Mouse (Mus musculus): ENCODE results near the gene Myo1d.

The Myo1d gene

GRCm38 (mm10) chr11:80614949-80615725 lies 164.7 kb downstream of the Myo1d start:
- DNase-seq (ENCODE audit: low spot score in 2 of 2): peak; percentile 62 to 78

GRCm38 (mm10) chr11:80614418-80614817 lies 165.4 kb downstream of the Myo1d start:
- peak; percentile 43 to 77 for DNase-seq (ENCODE audit: low spot score in 2 of 2)

DNA sequence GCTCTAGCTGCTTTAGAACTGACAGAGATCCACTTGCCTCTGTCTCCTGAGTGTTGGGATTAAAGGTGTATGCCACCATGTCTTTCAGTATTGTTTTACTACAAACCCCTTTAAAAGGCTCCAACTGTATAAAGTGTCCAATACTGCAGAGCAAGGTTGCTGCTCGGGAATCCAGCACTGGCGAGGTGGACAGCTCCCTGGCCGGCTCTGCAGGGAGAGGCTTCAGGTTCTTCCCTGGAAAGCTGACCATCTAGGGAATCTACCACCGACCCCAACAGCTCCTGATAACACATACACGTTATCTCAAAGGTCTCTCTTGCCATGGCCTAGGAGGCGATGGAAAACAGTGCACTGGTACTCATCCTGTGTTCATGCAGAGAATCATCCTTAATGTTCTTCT lies 166.3 kb downstream of the Myo1d start:
- no peak for DNase-seq (ENCODE audit: low spot score in 2 of 2)

- DNase-seq (ENCODE audit: low spot score in 2 of 2): peak; percentile 86 to 94
These were observed 177.0 kb downstream of the Myo1d start for GRCm38 (mm10) chr11:80602707-80603441.

DNA sequence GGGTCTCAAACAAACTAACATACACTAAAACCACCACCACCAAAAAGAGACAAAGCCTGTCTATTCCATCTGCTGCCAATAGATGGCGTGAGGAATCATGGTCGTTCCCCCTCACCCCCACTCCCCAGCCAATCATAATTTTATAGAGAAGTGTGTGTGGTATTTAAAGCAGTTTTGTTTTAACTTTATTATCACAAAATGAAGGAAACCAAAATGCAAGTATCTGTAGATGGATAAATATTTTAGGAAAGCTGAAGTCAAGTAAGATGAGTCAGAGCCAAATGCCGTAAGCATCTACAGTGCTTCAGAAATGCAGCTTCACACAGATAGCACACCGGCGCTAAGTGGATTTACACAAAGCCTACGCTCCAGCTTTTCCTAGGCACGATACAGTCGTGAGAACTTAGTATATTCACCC lies 177.8 kb downstream of the Myo1d start:
- DNase-seq (ENCODE audit: low spot score in 2 of 2): peak; percentile 30 to 70

- no peak for DNase-seq (ENCODE audit: low spot score in 2 of 2)
These were observed 178.6 kb downstream of the Myo1d start for GRCm38 (mm10) chr11:80601040-80601864.

- no peak for DNase-seq (ENCODE audit: low spot score in 2 of 2)
These were observed 184.3 kb downstream of the Myo1d start for GRCm38 (mm10) chr11:80595482-80595881.

DNA sequence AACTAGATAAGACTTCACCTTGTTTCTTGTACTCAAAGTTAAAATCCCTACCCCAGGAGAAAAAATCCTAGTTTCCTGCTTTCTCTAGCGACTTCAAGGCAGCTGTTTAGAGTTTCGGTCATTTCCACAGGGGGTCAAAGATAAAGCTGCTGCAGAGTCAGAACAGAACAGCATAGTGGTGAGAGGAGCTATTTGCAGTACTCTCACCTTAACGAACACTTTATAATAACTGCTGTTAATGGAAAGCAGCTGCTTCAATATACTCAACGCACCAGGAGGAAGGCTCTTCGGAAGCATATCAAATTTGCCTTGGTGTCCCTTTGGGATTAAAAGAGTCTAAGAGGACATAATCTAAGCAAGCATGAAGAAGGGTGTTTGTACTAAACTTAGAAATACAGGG lies 190.4 kb downstream of the Myo1d start:
- no peak for DNase-seq (ENCODE audit: low spot score in 2 of 2)

DNA sequence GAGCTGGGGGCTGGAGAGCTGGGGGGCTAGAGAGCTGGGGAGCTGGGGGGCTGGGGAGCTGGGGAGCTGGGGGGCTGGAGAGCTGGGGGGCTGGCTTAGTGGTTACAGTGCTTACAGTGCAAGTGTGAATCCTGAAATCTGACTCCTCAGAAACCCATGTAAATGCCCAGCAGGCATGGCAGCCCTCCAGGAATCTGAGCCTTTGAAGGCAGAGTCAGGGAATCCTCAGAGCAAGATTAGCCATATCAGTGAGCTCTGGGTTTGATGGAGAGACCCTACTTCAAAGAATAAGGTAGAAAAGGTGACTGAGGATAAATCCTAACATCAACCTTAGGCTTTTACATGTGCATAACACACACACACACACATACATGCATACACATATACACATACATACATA lies 194.1 kb downstream of the Myo1d start:
- no peak for DNase-seq (ENCODE audit: low spot score in 2 of 2)

DNA sequence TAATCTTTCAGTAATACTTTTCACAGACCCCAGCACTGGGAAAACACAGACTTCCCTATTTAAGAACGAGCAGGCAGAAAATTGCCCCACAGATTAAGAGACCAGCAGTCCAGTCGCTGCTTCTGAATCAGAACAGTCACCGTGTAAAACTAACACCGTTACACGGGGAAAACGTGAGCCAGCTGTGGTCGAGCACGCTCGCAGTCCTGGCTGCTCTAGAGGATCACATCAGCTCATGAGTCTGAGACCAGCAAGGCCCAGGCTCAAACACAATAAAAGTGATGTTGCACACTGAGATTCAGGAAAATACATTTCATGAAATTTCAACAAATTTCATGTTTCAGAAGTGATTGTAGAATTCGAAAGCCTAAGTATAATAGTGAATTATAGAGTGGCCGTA lies 194.6 kb downstream of the Myo1d start:
- no peak for DNase-seq (ENCODE audit: low spot score in 2 of 2)

GRCm38 (mm10) chr11:80580494-80580893 lies 199.3 kb downstream of the Myo1d start:
- DNase-seq (ENCODE audit: low spot score in 2 of 2): no peak

- DNase-seq (ENCODE audit: low spot score in 2 of 2): peak; percentile 87 to 91
These were observed 201.8 kb downstream of the Myo1d start for GRCm38 (mm10) chr11:80577747-80578640.

DNA sequence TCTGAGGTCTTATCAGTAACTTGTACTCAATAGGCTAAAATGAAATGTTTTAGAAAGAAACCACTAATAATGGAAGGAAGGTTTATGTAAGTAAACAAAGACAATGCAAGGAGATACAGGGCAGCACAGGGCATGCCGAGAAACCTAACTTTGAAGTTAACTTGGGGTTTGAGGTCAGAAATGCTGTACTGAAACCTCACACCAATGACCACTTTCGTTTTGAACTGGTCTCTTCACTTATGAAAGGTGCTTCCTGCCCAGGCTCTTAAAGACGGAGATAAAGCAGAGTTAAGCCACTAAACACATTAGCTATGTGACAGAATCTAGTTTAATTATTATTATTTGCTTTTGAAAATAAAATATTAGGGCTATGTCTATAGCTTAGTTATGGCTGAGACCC lies 204.0 kb downstream of the Myo1d start:
- DNase-seq (ENCODE audit: low spot score in 2 of 2): no peak

GRCm38 (mm10) chr11:80566286-80566685 lies 213.5 kb downstream of the Myo1d start:
- peak; percentile 56 to 68 for DNase-seq (ENCODE audit: low spot score in 2 of 2)

GRCm38 (mm10) chr11:80564975-80565965 lies 214.6 kb downstream of the Myo1d start:
- no peak for DNase-seq (ENCODE audit: low spot score in 2 of 2)

DNA sequence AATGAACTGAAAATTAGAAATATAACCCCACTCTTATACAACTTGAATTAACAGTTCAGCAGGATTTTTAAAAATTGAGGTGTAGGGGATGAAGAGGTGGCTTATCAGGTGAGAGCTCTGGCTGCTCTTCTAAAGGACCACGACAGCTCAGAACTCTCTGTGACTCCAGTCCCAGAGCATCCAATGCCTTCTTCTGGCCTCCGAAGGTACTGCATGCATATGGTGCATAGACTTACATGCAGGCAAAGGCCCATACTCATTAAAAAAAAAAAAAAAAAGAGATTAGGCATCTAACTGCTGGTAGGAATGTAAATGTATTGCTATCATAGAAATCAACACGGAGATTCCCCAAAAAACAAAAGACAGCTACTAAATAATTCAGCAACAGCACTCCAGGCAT lies 217.3 kb downstream of the Myo1d start:
- no peak for DNase-seq (ENCODE audit: low spot score in 2 of 2)

GRCm38 (mm10) chr11:80560770-80561169 lies 219.1 kb downstream of the Myo1d start:
- no peak for DNase-seq (ENCODE audit: low spot score in 2 of 2)

DNA sequence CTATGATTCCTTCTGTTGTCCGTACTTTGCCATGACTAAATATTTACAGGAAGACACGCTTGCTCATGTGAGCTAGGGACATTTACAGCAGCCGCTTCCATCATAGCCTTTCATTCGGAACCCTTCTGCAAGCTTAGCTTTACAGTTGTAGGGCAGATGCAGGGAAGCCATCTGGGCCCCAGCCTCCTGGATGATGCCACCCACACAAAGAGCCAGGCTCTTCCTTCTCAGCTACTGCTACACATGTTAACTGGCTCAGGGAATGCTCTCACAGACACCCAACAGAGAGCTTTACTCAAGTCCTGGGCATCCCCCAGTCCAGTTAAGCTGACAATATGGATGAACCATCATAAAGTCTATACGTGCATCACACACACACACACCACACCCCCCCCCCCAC lies 224.4 kb downstream of the Myo1d start:
- peak; percentile 49 to 76 for DNase-seq (ENCODE audit: low spot score in 2 of 2)

GRCm38 (mm10) chr11:80553046-80553445 lies 226.8 kb downstream of the Myo1d start:
- no peak for DNase-seq (ENCODE audit: low spot score in 2 of 2)

GRCm38 (mm10) chr11:80551634-80552033 lies 228.2 kb downstream of the Myo1d start:
- peak; percentile 28 to 57 for DNase-seq (ENCODE audit: low spot score in 2 of 2)

All from frontal cortex, postnatal 36 days (tissue).